Mouse (Mus musculus): ENCODE measurements around the gene Stat4. TPM values are rescaled to one million over a fixed set of nuclear protein-coding genes. Genes with fewer than 3 reads are reported as not detected.

The Stat4 gene
- polyA plus RNA-seq, 1 experiment from 2014 or later: 3.7 TPM

DNA sequence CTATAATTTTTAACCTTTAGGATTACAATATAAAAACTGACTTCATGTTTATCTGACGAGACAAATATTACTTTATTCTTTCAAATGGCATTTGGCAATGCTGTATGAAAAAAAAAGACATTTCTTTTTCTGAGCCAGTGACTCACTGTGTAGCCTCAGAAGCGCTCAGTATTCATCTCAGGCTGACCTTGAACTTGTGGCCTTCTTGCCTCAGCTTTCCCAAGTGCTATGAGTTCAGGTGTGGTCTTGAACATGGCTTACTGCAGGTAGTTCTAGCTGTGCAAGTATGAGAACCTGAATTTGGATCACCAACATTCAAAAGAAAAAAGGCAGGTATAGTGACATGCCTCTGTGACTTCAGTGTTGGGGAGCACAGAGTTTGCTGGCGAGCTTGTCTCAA, 134.1 kb downstream of the Stat4 start:
- ATAC-seq (ENCODE audit: insufficient read depth, low FRiP score): no peak
- WGBS: 92% methylated on average over 3 of the region's 3 CpGs
- Histone ChIP-seq H3K27me3 (ENCODE audit: control insufficient read depth, insufficient read depth, low read length) (no peaks in the 10 kb centered on the region), H3K9ac (ENCODE audit: low read length) (no peak overlapping the region), H3K4me1 (ENCODE audit: control insufficient read depth, insufficient read depth, low read length) (0 out of 2 replicates have a peak, but pooled peaks cover 4% of the 10 kb centered on the region), H3K36me3 (ENCODE audit: control insufficient read depth, insufficient read depth, low read length) (0 out of 2 replicates have a peak, but pooled peaks cover 3% of the 10 kb centered on the region), H3K4me3 (replicated peaks; ENCODE audit: low read length) (no peak overlapping the region), H3K27ac (ENCODE audit: low read length) (no peak overlapping the region), H3K9me3 (replicated peaks; ENCODE audit: control insufficient read depth, low read length) (no peaks in the 10 kb centered on the region), H3K4me2 (ENCODE audit: low read depth, low read length) (no peak overlapping the region)

DNA sequence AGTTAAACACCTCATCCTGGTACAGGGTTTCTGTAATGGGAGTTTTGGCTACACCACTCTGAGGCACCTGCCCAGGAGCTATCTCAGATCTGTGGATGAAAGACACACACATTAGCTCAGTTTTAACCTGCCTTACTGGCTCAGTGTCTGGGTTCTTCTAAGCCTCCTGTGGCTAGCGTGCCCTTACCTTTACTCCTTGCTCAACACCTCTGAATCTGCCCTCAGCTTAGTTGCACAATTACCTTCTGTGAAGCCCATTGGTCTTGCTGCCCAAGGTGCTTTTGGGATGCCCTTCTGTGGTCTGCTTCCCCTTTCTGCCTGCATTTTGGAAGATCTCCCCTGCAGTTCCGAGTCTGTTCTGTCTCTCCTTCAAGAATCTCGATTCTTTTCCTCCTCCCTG, 137.9 kb downstream of the Stat4 start:
- no peak overlapping the region for H3K4me3 ChIP-seq (replicated peaks; ENCODE audit: low read length)
- 0 out of 2 replicates have a peak, but pooled peaks cover 7% of the 10 kb centered on the region for H3K36me3 ChIP-seq (ENCODE audit: control insufficient read depth, insufficient read depth, low read length)
- no peaks in the 10 kb centered on the region for H3K27me3 ChIP-seq (ENCODE audit: control insufficient read depth, insufficient read depth, low read length)
- H3K4me1 ChIP-seq (ENCODE audit: control insufficient read depth, insufficient read depth, low read length): 0 out of 2 replicates have a peak, but pooled peaks cover 4% of the 10 kb centered on the region
- no peaks in the 10 kb centered on the region for H3K9me3 ChIP-seq (replicated peaks; ENCODE audit: control insufficient read depth, low read length)
- H3K27ac ChIP-seq (ENCODE audit: low read length): no peak overlapping the region
- WGBS: 67% methylated on average over 3 of the region's 3 CpGs
- no peak overlapping the region for H3K4me2 ChIP-seq (ENCODE audit: low read depth, low read length)
- ATAC-seq (ENCODE audit: insufficient read depth, low FRiP score): no peak
- H3K9ac ChIP-seq (ENCODE audit: low read length): no peak overlapping the region

DNA sequence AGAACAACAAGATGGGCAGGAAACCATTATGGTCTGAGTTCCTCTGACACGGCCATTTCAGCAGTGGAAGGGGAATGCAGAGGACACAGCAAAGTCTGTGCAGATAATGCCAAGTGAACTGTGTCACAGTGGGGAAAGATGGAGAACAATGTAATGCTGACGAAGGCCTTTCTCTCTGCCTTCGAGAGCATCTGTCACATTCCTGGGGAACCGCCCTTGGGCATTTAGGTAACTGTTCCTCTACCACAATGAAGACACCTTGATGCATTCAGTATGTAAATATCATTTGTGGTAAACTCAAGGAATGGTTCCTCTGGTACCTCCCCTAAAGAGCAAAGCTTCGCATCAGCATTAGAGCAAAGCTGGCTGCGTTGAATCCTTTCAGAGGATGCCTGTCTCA, 140.4 kb downstream of the Stat4 start:
- no peak for ATAC-seq (ENCODE audit: insufficient read depth, low FRiP score)
- 94% methylated on average over 6 of the region's 6 CpGs for WGBS

DNA sequence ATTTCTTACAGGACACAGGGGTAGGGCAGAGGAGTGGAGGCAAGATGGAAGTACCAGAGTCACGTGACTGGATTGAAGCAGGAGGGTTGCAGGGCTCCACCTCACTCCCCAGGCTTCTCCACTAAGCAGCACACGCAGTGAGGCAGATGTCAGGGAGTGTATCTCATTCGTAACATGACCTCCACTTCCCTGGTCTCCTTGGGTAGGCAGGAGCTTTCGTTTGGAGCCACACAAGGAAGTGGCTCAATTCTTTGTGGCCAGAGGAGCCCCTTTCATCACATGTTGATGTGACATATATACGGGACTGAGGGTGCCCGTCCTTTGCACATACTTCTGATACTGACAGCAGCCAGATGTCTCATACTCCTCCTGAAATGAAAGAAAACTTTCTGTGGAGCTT, 142.8 kb downstream of the Stat4 start:
- no peak overlapping the region for H3K27ac ChIP-seq (ENCODE audit: low read length)
- no peak overlapping the region for H3K9ac ChIP-seq (ENCODE audit: low read length)
- no peak overlapping the region for H3K4me3 ChIP-seq (replicated peaks; ENCODE audit: low read length)
- H3K27me3 ChIP-seq (ENCODE audit: control insufficient read depth, insufficient read depth, low read length): no peaks in the 10 kb centered on the region
- no peak for ATAC-seq (ENCODE audit: insufficient read depth, low FRiP score)
- WGBS: 61% methylated on average over 6 of the region's 6 CpGs
- H3K4me1 ChIP-seq (ENCODE audit: control insufficient read depth, insufficient read depth, low read length): no peaks in the 10 kb centered on the region
- H3K9me3 ChIP-seq (replicated peaks; ENCODE audit: control insufficient read depth, low read length): no peaks in the 10 kb centered on the region
- no peak overlapping the region for H3K4me2 ChIP-seq (ENCODE audit: low read depth, low read length)
- peaks cover 4% of the 10 kb centered on the region; the same call in 1 of the 2 replicates for H3K36me3 ChIP-seq (ENCODE audit: control insufficient read depth, insufficient read depth, low read length)

More for the DNA sequence above, 140.4 kb downstream of the Stat4 start:
- H3K9ac ChIP-seq (ENCODE audit: low read length): no peak overlapping the region
- no peak overlapping the region for H3K27ac ChIP-seq (ENCODE audit: low read length)
- 0 out of 2 replicates have a peak, but pooled peaks cover 6% of the 10 kb centered on the region for H3K36me3 ChIP-seq (ENCODE audit: control insufficient read depth, insufficient read depth, low read length)
- no peaks in the 10 kb centered on the region for H3K27me3 ChIP-seq (ENCODE audit: control insufficient read depth, insufficient read depth, low read length)
- no peaks in the 10 kb centered on the region for H3K4me1 ChIP-seq (ENCODE audit: control insufficient read depth, insufficient read depth, low read length)
- H3K9me3 ChIP-seq (replicated peaks; ENCODE audit: control insufficient read depth, low read length): no peaks in the 10 kb centered on the region
- H3K4me2 ChIP-seq (ENCODE audit: low read depth, low read length): no peak overlapping the region
- no peak overlapping the region for H3K4me3 ChIP-seq (replicated peaks; ENCODE audit: low read length)

DNA sequence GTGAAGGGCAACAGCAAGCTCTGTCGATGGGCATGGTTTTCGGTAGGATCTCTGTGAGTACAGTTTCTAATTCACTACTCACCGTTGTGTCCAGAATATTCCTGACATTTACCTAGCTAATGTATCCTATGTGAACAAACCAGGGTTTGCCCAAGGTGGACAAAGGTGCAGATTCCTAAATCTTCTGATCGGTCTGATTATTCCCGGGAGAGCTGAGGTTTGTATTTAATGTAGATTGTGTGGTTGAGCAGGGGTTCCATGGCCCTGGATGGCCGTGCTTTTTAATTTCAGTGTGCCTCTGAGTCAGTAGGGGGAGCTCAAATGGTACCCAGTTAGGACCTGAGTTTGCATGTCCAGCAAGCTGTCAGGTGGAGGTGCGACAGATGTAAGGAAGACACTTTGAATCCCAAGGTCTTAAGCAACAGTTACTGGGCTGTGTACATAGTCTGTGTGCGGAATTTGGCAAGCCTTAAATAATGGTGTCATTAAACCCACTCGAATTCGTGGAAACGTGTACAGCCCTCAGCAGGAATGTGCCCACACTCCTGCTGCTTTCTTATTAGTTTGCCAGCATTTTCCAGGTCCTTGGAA, 144.9 kb downstream of the Stat4 start:
- Histone ChIP-seq H3K4me3 (replicated peaks; ENCODE audit: low read length) (no peak overlapping the region), H3K4me2 (ENCODE audit: low read depth, low read length) (no peak overlapping the region), H3K4me1 (ENCODE audit: control insufficient read depth, insufficient read depth, low read length) (no peaks in the 10 kb centered on the region), H3K27me3 (ENCODE audit: control insufficient read depth, insufficient read depth, low read length) (no peaks in the 10 kb centered on the region), H3K27ac (ENCODE audit: low read length) (no peak overlapping the region), H3K9ac (ENCODE audit: low read length) (no peak overlapping the region), H3K9me3 (replicated peaks; ENCODE audit: control insufficient read depth, low read length) (no peaks in the 10 kb centered on the region), H3K36me3 (ENCODE audit: control insufficient read depth, insufficient read depth, low read length) (peaks cover 8% of the 10 kb centered on the region; the same call in 1 of the 2 replicates)
- ATAC-seq (ENCODE audit: insufficient read depth, low FRiP score): no peak
- 76% methylated on average over 11 of the region's 11 CpGs for WGBS

DNA sequence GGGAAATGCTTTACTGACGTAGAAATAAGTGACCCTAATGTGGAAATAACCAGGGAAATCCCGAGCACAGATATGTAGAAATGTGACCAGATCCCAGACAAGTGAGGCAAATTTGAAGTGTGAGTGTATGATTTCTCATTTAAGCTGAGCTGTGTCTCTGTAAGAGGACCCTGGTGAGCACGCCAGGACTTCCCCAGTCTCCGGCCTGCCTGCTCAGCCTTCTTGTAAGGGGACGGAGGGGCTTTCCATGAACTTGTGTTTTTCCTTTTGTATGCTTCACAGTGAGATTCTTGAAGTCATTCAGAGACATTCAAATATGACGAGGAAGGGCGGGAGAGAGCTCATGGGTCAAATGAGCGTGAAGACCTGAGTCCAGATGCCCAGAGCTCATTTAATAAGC, 146.3 kb downstream of the Stat4 start:
- no peak overlapping the region for H3K4me2 ChIP-seq (ENCODE audit: low read depth, low read length)
- no peak overlapping the region for H3K4me3 ChIP-seq (replicated peaks; ENCODE audit: low read length)
- no peak overlapping the region for H3K27ac ChIP-seq (ENCODE audit: low read length)
- H3K9ac ChIP-seq (ENCODE audit: low read length): no peak overlapping the region
- no peaks in the 10 kb centered on the region for H3K27me3 ChIP-seq (ENCODE audit: control insufficient read depth, insufficient read depth, low read length)
- H3K9me3 ChIP-seq (replicated peaks; ENCODE audit: control insufficient read depth, low read length): no peaks in the 10 kb centered on the region
- ATAC-seq (ENCODE audit: insufficient read depth, low FRiP score): no peak
- peaks cover 4% of the 10 kb centered on the region; the same call in 1 of the 2 replicates for H3K36me3 ChIP-seq (ENCODE audit: control insufficient read depth, insufficient read depth, low read length)
- no peaks in the 10 kb centered on the region for H3K4me1 ChIP-seq (ENCODE audit: control insufficient read depth, insufficient read depth, low read length)
- WGBS: 86% methylated on average over 8 of the region's 8 CpGs

DNA sequence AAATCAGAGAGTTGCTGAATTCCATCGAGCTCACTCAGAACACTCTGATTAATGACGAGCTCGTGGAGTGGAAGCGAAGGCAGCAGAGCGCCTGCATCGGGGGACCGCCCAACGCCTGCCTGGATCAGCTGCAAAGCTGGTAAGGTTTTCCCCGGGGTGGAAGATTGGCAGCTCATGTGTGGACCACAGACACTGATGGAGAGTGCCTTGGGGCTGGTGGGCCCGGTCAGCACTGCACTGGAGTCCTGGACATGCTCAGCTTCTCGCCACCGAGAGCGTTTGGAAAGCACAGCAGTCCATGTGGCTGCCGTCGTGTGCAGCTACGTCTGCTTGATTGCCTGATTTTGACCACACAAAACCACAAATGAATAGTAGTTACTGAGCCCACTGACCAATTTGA, 150.3 kb downstream of the Stat4 start:
- Histone ChIP-seq H3K36me3 (ENCODE audit: control insufficient read depth, insufficient read depth, low read length) (peaks cover 4% of the 10 kb centered on the region; the same call in 1 of the 2 replicates), H3K4me1 (ENCODE audit: control insufficient read depth, insufficient read depth, low read length) (no peaks in the 10 kb centered on the region), H3K9me3 (replicated peaks; ENCODE audit: control insufficient read depth, low read length) (no peaks in the 10 kb centered on the region), H3K4me3 (replicated peaks; ENCODE audit: low read length) (no peak overlapping the region), H3K27ac (ENCODE audit: low read length) (no peak overlapping the region), H3K9ac (ENCODE audit: low read length) (no peak overlapping the region), H3K4me2 (ENCODE audit: low read depth, low read length) (no peak overlapping the region), H3K27me3 (ENCODE audit: control insufficient read depth, insufficient read depth, low read length) (no peaks in the 10 kb centered on the region)
- 73% methylated on average over 16 of the region's 16 CpGs for WGBS
- ATAC-seq (ENCODE audit: insufficient read depth, low FRiP score): no peak

DNA sequence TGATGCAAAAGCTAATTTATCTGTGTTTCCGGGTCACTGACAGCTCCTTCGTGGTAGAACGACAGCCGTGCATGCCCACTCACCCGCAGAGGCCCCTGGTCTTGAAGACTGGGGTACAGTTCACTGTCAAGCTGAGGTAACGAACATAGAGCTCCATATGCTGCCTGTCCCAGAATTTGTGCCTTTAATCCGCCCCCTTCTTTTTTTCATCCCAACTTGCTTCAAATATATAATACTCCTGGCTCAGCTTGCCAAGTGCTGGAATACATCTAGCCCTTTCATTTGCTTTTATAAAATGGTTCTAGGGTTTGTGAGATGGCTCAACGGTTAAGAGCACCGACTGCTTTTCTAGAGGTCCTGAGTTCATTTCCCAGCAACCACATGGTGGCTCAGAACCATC, 153.6 kb downstream of the Stat4 start:
- H3K4me3 ChIP-seq (replicated peaks; ENCODE audit: low read length): no peak overlapping the region
- H3K27ac ChIP-seq (ENCODE audit: low read length): no peak overlapping the region
- H3K27me3 ChIP-seq (ENCODE audit: control insufficient read depth, insufficient read depth, low read length): no peaks in the 10 kb centered on the region
- WGBS: 87% methylated on average over 9 of the region's 9 CpGs
- H3K4me1 ChIP-seq (ENCODE audit: control insufficient read depth, insufficient read depth, low read length): peaks cover 3% of the 10 kb centered on the region; the same call in 1 of the 2 replicates
- 0 out of 2 replicates have a peak, but pooled peaks cover 4% of the 10 kb centered on the region for H3K36me3 ChIP-seq (ENCODE audit: control insufficient read depth, insufficient read depth, low read length)
- H3K4me2 ChIP-seq (ENCODE audit: low read depth, low read length): no peak overlapping the region
- no peak overlapping the region for H3K9ac ChIP-seq (ENCODE audit: low read length)
- no peak for ATAC-seq (ENCODE audit: insufficient read depth, low FRiP score)
- H3K9me3 ChIP-seq (replicated peaks; ENCODE audit: control insufficient read depth, low read length): no peaks in the 10 kb centered on the region

DNA sequence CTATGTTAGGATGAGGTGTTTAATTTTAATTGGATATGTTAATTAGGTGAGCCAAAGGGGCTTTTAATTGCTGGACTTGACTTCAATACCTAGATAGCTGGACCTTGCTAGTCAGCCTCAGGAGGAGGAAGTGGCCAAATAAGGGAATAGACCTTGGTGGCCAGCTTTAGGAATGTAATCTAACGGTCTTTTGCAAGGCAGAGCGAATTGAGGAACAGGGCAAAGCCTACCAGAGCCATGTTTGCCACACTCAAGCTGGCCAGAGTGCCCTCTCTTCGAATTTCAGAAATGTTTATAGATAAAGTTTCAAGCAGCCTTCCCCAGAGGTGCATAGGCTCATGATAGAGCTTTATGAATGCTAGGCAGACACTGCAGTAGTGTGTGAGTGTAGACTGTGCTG, 154.5 kb downstream of the Stat4 start:
- no peaks in the 10 kb centered on the region for H3K27me3 ChIP-seq (ENCODE audit: control insufficient read depth, insufficient read depth, low read length)
- WGBS: 48% methylated on average over 3 of the region's 3 CpGs
- 0 out of 2 replicates have a peak, but pooled peaks cover 1% of the 10 kb centered on the region for H3K36me3 ChIP-seq (ENCODE audit: control insufficient read depth, insufficient read depth, low read length)
- H3K4me2 ChIP-seq (ENCODE audit: low read depth, low read length): no peak overlapping the region
- no peaks in the 10 kb centered on the region for H3K9me3 ChIP-seq (replicated peaks; ENCODE audit: control insufficient read depth, low read length)
- ATAC-seq (ENCODE audit: insufficient read depth, low FRiP score): no peak
- no peak overlapping the region for H3K9ac ChIP-seq (ENCODE audit: low read length)
- H3K27ac ChIP-seq (ENCODE audit: low read length): no peak overlapping the region
- no peak overlapping the region for H3K4me3 ChIP-seq (replicated peaks; ENCODE audit: low read length)
- H3K4me1 ChIP-seq (ENCODE audit: control insufficient read depth, insufficient read depth, low read length): peaks cover 3% of the 10 kb centered on the region; the same call in 1 of the 2 replicates
